Mouse (Mus musculus): ENCODE measurements around the gene Nfix.
"Not testable (repeated sequence)": the region's sequence is repeated elsewhere in the genome, so short reads cannot be mapped to it uniquely, and the experiment has no call there.

The Nfix gene

GRCm38 (mm10) chr8:84832759-84833742 is 32.9 kb upstream of the Nfix start:
- DNase-seq, result no peak

- peak; percentile 83 to 85 for DNase-seq
Measured at GRCm38 (mm10) chr8:84832034-84832717, 32.0 kb upstream of the Nfix start.

DNA sequence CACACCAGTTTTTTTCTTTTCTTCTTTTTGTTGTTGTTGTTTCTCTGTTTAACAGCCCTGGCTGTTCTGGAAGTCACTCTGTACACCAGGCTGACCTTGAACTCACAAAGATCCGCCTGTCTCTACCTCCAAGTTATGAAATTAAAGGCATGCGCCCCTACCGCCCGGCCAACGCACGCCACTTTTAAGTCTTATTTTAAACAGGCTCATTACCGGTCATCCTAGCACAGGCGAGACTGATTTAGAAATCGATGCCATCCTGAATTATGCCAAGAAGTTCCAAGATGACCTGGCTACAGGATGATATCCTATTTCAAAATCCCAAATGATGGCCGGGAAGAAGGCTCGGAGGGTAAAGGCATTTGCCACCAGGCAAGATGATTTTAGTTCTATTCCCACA is 31.3 kb upstream of the Nfix start, which contains the start of gene Gadd45gip1:
Gene Gadd45gip1 (plus strand): TSS at position 33 of the 400 bp plus-strand sequence.
- peak; percentile 32 to 37 for DNase-seq

GRCm38 (mm10) chr8:84826518-84826917 is 26.4 kb upstream of the Nfix start:
- not testable (repeated sequence) for DNase-seq

DNA sequence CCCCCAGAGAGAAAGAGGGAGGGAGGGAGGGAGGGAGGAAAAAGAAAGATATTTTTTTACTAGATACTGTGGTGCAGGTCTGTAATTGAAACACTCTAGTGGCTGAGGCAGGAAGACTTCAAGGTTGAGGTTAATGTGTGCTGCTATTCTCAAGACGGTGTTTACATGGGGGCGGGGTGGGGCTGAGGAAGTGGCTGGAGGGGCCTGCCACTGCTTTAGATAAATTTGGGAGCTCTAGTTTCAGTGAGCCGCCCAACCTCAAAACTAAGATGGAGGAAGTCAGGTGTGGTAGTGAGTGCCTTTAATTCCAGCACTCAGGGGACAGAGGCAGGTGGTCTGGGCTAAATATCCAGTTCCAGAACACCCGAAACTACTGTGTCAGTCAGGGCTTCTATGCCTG is 25.5 kb upstream of the Nfix start:
- DNase-seq, result peak; percentile 51 to 63

GRCm38 (mm10) chr8:84823653-84824052 is 23.5 kb upstream of the Nfix start:
- peak; percentile 62 to 75 for DNase-seq

GRCm38 (mm10) chr8:84822723-84823122 is 22.6 kb upstream of the Nfix start, which contains the start of gene Dand5:
Dand5 (minus strand) TSS chr8:84822823.
- DNase-seq, result no peak

- DNase-seq, result no peak
Measured at GRCm38 (mm10) chr8:84816117-84816516, 16.0 kb upstream of the Nfix start.

- DNase-seq, result peak; percentile 87 to 94
Measured at GRCm38 (mm10) chr8:84815547-84815946, 15.4 kb upstream of the Nfix start.

DNA sequence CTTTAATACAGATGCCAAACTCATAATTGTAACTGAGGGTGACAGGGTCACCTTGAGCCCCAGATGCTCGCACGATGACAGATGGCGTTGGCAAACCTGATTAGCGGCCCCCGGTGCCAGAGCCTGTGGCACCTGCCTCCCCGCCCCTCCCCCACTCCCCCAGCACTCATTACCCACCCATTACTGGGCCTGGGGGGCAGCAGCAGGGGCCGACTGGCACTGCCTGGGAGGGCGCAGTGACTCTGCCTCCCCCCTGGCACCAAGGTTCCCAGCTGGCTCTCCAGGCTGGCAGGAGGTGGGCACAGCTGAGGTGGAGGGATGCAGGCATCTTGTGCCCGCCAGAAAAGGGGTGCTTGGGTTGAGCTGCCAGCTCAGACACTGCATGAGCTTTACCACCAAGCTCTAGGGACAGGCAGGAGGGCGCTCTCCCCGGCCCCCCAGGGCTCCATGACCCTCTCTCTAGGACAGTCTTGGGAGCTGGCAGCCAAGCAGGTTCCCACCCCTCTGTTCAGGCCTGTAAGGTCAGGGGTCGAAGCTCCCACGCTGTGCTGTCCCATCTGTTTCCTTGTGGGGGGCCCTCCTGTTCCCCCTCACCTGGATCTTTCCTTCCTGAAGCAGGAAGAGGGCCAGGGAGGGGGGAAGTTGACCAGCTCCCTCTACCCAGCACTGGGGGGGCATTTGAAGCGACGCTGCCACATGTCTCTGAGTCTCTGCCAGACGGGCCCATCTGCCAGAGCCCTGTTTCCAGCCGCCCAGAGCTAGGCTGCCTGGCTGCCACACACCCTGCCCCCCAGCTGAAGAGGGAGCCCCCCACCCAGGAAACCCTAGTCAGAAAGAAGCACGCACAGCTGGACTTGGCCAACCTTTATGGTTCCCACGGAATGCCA is 14.7 kb upstream of the Nfix start:
- DNase-seq, result no peak

DNA sequence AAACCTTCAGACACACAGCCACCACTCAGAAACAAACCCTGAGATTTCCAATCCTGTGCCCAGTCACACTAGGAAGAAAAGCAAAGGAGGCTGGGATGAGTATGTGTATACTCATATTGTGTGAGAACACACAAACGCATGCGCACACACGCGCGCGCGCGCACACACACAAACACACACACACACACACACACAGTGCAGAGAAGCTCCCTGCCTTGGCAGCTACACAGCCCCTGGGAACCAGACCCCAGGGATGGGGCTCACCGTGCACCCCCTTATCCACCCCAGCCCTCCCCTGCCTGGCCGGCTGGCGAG is 14.1 kb upstream of the Nfix start:
- DNase-seq, result no peak

GRCm38 (mm10) chr8:84813830-84814229 is 13.7 kb upstream of the Nfix start:
- no peak for DNase-seq

DNA sequence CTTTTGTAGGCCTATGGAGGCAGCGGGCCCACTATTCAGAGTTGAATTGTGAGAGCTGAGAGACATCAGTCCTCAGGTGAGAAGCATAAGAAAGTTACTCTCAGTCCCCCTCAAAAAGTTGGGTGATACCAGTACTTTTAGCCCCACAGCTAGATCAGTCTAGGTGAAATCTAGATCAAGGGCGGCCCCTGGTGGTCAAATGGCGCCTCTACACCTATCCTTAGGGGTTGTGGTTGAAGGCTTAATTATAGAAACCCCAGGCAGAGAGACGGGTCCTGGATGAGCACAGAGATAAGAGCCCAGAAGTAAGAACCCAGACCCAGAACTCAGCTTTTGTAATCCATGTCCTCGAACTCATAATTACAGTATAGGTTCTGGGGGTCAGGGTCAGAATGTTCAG is 12.9 kb upstream of the Nfix start:
- DNase-seq, result peak; percentile 72 to 76

GRCm38 (mm10) chr8:84811303-84811702 is 11.2 kb upstream of the Nfix start:
- DNase-seq, result no peak

DNA sequence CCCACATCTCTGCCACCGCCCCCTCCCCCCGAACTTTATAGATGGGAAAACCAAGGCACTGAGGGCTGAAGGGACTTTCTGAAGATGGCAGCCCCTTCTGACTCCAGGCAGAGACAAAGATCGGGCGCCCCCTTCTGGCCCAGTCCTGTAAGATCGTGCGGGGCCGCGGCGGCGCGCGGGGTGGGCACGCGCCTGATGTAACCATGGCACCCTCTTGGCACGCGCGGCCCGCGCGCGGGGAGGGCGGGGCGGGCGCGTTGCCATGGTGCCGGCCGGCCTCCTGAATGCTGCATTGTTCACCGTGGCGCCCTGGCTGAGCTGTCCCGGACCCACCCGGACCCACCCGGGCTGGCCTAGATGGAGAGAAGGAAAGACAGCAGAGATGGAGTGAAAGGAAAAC is 10.8 kb upstream of the Nfix start:
- DNase-seq, result peak; percentile 81 to 82

GRCm38 (mm10) chr8:84809941-84810280 is 9.8 kb upstream of the Nfix start:
- DNase-seq, result no peak

DNA sequence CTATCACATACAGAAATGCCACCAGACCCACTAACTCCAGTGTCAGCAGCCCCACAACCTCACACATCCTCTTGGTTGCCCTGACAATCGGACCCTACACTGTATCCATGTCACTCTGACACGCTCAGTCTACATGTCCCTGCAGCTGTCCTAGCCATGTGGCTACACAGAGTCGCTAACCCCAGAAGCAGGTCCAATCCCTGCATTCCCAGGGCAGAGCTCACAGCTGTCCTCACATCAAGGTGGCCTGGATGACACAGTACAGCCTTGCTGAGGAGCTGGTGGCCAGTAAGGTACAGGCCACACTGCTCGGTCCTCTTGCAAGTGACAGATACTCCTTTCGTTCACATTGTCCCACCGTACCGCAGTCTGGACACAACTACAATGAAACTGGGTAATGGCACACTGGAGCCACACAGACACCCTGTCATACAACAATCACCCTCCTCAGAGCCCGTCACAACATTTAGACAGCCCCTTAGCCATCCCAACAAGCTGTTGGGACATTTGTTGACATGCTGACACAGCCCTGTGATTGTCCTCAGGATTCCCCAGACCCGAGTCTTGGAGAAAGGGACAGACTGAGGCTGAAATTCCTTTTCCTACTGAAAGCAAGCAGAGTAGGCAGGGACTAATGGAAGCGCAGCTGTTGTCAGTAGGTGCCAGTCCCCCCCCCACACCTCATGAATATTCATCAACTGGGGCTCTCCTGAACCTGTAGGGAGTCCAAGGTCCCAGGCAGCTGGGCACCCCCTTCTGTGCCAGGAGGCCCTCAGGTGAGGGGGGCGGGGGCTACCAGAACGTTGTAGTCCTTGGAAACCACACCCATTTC is 9.2 kb upstream of the Nfix start:
- DNase-seq, result no peak

DNA sequence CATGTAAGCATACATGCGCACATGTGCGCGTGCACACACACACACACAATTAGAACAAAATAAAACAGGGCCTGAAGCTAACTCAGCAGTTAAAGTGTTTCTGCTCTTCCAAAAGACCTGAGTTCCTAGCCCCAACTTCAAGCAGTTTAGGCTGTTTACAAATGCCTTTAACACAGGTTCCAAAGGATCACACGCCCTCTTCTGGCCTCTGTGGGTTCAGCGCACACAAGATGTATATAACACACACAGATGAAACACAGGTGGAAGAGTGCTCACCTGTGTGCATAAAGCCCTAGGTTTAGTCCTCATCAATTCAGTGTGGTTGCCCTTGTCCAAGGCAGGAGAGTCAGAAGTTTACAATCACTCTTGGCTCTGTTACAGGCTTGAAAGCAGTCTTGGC is 5.9 kb upstream of the Nfix start:
- DNase-seq, result no peak

GRCm38 (mm10) chr8:84799136-84799931 is 810 bp downstream of the Nfix start:
- peak; percentile 26 for DNase-seq

GRCm38 (mm10) chr8:84798446-84799135 is 1.6 kb downstream of the Nfix start:
- no peak for DNase-seq

DNA sequence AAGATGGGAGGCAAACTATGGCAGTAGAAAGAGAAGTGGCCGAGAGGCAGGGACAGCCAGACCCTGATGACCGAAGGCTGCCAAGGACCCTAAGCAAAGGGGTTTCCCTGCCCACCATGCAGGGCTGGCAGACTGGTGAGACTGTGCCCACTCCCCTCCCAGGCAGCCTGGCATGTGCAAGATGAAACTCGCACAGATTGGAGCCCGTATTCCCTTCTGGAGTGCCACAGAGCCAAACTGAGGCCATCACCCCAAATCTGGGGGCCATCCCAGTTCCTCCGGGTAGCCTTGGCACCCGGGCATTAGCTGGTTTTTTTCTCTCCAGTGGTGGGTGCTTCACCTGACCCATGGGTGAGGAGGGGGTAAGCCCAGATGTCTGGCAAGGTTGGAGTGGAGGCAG is 2.2 kb downstream of the Nfix start:
- DNase-seq, result no peak
